Mouse (Mus musculus) kidney, adult 2 months (tissue): ENCODE data around the gene Ube4b.

Source experiments
- CTCF ChIP-seq: fragments of 200-500 bp; conservative IDR thresholded peaks from 2 replicates; pipeline ENCODE4 v1.5.1; 2011; ENCODE audit warnings: low read depth, mild to moderate bottlenecking, control low read depth, low read length, moderate library complexity, mixed read lengths; ENCODE audit not compliant: insufficient read depth, insufficient read length
- POLR2A ChIP-seq: fragments of 200-500 bp; IDR thresholded peaks from one replicate; pipeline ENCODE4 v1.6.1; 2011; ENCODE audit warnings: low read depth, low read length, control low read depth

DNA sequence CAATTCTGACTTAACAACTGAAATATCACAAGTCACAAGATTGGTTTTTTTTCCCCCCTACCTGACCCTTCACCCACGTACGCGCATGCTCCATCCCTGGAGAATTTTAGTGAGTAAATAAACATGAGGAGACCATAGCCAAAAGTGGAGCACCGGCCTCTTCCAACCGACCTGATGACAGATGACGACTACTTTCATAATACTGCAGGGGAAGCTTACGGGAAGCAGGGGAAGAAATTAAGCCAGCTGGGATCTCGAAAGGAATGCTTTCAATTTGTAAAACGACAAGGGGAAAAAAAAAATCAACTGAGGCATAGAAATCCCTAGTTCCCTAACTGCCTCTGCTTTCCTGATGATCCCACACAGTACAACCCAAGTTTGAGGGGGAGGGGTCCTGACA lies 1.8 kb downstream of the Ube4b start:
- TF ChIP-seq CTCF (no peak), POLR2A (no peak)
